Mouse (Mus musculus) right cerebral cortex, adult 18-20 months (tissue): ENCODE results near the gene Lpar1.
"Not testable (repeated sequence)": the region's sequence is repeated elsewhere in the genome, so short reads cannot be mapped to it uniquely, and the experiment has no call there.

Source experiments
- DNase-seq: peaks from one replicate; pipeline ENCODE4 v3.0.0; 2022; ENCODE audit warnings: mixed read lengths

Lpar1 gene

GRCm38 (mm10) chr4:58543171-58543570 lies 10.5 kb downstream of the Lpar1 start:
- DNase-seq, result no peak

DNA sequence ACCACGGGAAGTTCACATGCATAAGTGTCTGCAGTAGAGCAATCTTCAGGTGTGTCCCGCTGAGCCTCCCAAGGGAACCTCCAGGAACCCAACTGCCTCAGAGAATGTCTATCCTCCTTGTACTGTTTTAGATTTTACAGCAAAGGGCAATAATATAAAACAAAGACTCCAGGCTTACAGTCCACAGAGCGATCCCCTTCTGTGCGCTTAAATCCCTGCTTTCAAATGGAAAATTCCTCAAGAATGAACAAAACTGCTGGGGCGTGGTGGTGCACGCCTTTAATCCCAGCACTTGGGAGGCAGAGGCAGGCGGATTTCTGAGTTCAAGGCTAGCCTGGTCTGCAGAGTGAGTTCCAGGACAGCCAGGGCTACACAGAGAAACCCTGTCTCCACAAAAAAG lies 11.0 kb downstream of the Lpar1 start:
- DNase-seq, result not testable (repeated sequence)

GRCm38 (mm10) chr4:58540841-58541240 lies 12.9 kb downstream of the Lpar1 start:
- DNase-seq, result no peak

DNA sequence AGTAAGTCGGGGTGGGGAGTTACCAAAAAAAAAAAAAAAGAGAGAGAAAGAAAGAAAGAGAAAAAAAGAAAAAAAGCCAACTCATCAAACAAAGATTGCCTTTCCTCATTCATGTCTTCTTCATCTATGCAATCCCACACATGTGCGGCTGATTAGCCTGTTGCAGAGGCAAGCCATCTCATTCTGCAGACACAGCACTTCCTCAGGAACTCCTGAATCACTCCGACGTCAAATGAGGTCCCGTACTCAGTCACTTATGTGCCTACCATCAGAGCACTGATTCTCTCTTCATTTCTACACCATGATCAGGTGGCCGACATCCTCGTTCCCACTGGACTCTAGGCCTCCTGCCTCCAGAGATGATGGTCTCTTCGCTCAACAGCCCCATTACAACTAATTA lies 13.3 kb downstream of the Lpar1 start:
- DNase-seq, result no peak

- DNase-seq, result no peak
Measured at GRCm38 (mm10) chr4:58538696-58539095, 15.0 kb downstream of the Lpar1 start.

DNA sequence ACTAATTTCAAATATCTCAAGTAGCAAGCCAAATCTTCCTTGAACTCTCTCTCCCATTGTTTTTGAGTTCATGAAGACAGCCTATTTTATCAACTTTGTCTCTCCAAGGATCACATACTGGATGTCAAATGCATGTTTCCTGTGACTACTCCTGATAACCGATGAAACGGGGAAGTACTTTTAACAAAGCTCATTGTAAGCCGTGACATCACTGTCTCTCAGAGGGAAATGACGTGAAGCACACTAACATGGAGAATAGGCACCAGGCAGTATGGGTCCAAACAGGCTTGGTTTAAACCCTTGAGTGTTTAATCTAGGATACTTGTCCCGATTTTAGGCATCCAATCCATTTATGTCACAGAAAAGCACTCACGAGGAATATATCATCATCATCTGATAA lies 17.9 kb downstream of the Lpar1 start:
- DNase-seq, result no peak

DNA sequence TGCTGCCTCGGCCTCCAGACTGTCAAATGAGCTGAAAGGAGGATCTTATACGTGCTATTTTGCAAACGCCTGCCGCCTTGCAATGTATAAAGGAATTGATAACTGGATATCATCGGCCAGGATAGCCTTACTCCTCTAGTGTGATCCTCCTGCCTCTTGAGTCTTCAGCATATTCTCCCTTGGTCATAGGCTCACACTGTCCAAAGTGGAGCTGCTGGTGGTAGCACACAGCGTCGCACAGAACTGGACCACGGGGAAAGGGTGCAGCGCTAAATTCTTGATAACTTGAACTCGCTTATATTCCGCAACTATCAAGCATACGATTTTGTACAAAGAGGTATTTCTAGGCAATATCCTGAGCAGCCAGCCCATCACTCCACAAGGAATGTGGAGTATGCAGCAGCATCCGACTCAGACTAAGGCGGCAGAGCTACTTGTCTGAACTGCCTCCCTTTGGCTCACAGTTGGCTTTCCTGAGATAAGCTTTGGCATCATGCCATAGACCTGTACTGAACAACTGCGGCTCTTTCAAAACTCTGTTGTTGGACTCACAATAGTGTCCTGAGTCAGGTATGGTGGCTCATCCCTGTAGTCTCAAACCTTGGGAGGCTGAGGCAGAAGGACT lies 18.9 kb downstream of the Lpar1 start:
- no peak for DNase-seq

GRCm38 (mm10) chr4:58534141-58534571 lies 19.5 kb downstream of the Lpar1 start:
- DNase-seq, result no peak

GRCm38 (mm10) chr4:58533519-58533918 lies 20.2 kb downstream of the Lpar1 start:
- no peak for DNase-seq

GRCm38 (mm10) chr4:58532326-58532725 lies 21.4 kb downstream of the Lpar1 start:
- DNase-seq, result no peak

- no peak for DNase-seq
Measured at GRCm38 (mm10) chr4:58530706-58531105, 23.0 kb downstream of the Lpar1 start.

DNA sequence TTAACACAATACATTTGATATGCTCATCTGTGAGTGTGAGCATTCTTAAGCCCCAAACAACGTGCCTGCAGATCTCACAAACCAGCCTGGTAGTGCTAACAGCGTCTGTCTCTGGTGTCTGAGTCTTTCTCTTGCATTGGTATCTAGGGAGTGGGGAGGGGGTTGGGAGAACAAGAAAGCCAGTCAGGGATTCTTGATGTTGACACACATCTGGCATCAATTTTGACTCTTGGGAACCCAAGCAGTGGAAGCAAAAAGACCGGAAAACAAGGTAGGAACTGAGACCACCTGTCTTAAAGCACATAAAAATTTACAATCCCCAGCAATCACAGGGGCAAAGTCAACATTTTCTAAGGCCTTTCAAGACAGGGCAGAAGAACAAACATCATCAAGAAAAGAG lies 23.4 kb downstream of the Lpar1 start:
- no peak for DNase-seq

- no peak for DNase-seq
Measured at GRCm38 (mm10) chr4:58527852-58528251, 25.8 kb downstream of the Lpar1 start.

GRCm38 (mm10) chr4:58521137-58521536 lies 32.6 kb downstream of the Lpar1 start:
- DNase-seq, result no peak

DNA sequence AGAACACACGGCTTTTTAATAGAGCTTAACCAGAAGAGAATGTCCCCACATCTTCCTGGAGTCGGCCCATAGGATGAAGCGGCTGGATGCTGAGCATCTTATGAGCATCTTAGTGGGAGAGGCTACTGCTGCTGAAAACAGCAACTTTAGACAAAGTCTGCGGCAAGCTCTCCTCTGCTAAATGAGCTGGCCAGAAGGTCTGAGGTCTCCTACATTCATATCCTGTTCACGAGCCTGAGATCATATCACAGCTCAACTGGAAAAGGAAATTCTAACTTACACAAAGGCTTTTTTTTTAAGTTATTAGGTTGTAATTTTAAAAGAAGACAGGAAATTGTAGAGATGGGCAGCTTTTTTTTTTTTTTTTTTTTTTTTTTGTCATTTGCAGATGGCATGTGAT lies 33.2 kb downstream of the Lpar1 start:
- no peak for DNase-seq

- DNase-seq, result no peak
Measured at GRCm38 (mm10) chr4:58519891-58520290, 33.8 kb downstream of the Lpar1 start.

DNA sequence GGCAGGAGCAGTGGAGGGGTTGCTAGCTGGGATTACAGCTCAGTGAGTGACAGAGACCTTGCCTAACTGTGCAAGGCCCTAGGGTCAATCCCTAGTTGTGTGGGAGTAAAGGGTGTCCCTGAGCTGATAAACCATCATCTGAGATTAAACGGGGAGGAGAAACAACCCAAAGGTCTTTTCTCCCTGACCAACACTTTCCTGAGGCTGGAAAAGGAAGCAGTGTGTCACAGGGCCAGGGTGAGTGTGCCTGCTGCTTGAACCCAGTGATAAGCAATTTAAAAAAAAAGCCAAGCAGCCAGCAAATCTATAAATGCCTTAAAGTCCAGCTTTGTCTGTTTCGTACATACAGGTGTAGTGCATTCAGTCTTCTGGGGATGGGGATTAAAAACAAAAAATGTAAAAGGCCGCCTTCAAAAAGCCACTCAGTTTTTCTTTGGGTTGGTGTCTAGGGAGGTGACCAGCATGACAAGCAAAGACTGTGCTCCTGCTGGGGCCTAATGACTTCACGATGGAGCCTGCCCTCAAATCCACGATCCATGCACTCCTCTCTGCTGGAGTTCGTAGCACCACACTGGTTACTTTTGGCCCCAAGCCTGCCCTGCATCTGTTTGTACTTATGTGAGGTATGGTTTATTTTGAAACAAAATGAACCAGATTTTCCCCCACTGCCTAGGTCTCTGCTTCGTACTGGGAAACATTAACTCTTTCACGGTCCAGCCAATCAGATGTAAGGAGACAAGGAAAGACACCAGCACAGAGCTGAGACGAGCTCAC lies 35.3 kb downstream of the Lpar1 start:
- DNase-seq, result no peak

DNA sequence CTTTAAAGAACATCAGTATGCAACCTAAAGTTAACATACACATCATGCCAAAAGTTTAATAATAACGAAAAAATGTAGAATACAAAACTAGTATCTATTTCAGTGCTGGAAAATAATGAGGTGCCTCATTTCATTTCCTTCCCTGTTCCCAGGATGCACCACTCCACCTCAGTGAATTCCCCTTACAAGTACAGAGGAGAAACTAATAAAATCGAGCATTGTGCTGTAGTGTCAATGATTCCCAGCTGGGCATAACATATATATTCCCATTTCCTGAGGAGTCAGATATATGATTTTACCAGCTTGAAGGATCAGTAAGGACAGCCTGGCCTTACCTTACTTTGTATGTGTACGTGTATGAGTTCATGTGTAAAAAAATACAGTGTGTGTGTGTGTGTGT lies 36.9 kb downstream of the Lpar1 start:
- DNase-seq, result no peak

- no peak for DNase-seq
Measured at GRCm38 (mm10) chr4:58516221-58516620, 37.5 kb downstream of the Lpar1 start.

- no peak for DNase-seq
Measured at GRCm38 (mm10) chr4:58511554-58511953, 42.1 kb downstream of the Lpar1 start.

DNA sequence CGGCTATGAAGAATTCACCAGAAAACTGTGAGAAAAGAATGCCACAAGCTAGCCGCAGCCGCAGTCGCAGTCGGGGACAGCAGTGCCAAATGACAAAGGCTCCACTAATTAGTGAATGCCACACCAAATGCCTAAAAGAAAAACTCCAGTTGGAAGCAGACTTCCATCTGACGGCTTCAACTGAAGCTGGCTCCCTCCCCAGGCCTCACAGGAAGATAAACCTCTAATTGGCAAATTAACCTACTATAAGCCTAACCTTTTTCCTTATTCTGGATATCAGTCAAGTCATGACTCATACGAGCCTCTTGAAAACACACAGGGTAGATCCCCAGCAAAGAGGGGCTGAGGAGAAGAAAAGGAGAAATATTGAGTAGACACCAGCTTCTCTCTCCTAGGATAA lies 44.9 kb downstream of the Lpar1 start:
- no peak for DNase-seq

DNA sequence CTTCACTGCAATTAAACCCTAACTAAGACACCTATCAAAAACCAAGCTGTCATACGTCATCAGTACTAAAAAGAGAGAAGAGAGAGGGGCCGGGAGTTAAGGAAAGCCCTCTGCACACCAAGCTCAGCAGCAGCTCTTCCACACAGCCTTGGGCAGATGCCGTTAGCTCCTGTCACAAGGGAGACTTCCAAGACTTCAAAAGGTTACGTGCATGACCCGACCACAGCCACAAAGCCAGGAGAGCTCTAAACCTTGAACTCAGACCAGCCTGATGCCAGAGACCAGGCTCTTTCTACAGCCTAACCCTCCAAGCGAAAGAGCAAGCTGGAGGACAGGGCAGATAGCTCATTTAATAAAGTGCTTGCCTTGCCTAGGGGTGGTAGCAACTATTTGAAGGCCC lies 46.2 kb downstream of the Lpar1 start:
- DNase-seq, result no peak

- DNase-seq, result no peak
Measured at GRCm38 (mm10) chr4:58506539-58507527, 46.9 kb downstream of the Lpar1 start.
